Mouse (Mus musculus) myocyte (in vitro differentiated cells): ENCODE measurements around the gene 4833439L19Rik.

Experiments used
- MAX ChIP-seq: IDR thresholded peaks from one replicate; pipeline ENCODE4 v1.6.1; 2011; ENCODE audit warnings: low read depth, mild to moderate bottlenecking, control low read depth
- MYOD1 ChIP-seq, 3 experiments: IDR thresholded peaks; one replicate each; pipeline ENCODE4 v1.6.1; 2011; ENCODE audit warnings: control low read depth in 2 of 3, low read depth in 2 of 3, mild to moderate bottlenecking in 2 of 3, moderate library complexity in 1 of 3; ENCODE audit not compliant: insufficient read length in 2 of 3, control insufficient read depth in 1 of 3
- POLR2A ChIP-seq: IDR thresholded peaks from one replicate; pipeline ENCODE4 v1.6.1; 2011; ENCODE audit warnings: low read depth, mild to moderate bottlenecking, control low read depth, moderate library complexity; ENCODE audit not compliant: insufficient read length
- POLR2AphosphoS2 ChIP-seq: IDR thresholded peaks from one replicate; pipeline ENCODE4 v1.6.1; 2011; ENCODE audit warnings: low read depth, control low read depth; ENCODE audit not compliant: insufficient read length
- REST ChIP-seq: IDR thresholded peaks from one replicate; pipeline ENCODE4 v1.6.1; 2011; ENCODE audit warnings: mild to moderate bottlenecking, control low read depth, moderate library complexity; ENCODE audit not compliant: insufficient read depth, insufficient read length
- SRF ChIP-seq: IDR thresholded peaks from one replicate; pipeline ENCODE4 v1.6.1; 2011; ENCODE audit warnings: low read depth; ENCODE audit not compliant: control insufficient read depth, insufficient read length
- TCF12 ChIP-seq: IDR thresholded peaks from one replicate; pipeline ENCODE4 v1.6.1; 2011; ENCODE audit warnings: mild to moderate bottlenecking, control low read depth; ENCODE audit not compliant: poor library complexity, insufficient read depth, severe bottlenecking
- USF1 ChIP-seq: IDR thresholded peaks from one replicate; pipeline ENCODE4 v1.6.1; 2011; ENCODE audit warnings: low read depth, mild to moderate bottlenecking, control low read depth, moderate library complexity

DNA sequence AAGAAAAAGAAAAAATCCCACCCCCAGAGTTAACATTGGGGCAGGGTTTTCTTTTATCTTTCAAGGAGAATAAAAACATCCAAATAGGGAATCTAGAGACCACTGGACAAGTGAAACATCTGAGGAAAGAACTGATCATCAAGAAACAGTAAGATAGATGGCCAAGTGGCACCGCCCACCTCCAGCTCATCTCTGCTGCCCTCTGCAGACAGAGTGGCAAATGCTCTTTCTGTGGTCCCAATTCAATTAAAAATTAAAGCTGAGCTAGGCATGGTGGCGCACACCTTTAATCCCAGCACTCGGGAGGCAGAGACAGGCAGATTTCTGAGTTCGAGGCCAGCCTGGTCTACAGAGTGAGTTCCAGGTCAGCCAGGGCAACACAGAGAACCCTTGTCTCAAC, 45.0 kb downstream of the 4833439L19Rik start:
- TF ChIP-seq POLR2A: no peak
- TF ChIP-seq POLR2AphosphoS2: no peak
- no peak for TF ChIP-seq REST
- TF ChIP-seq USF1: no peak
- TF ChIP-seq TCF12: no peak
- no peak for TF ChIP-seq MYOD1 (IDR thresholded peaks at IDR 0.05; ENCODE audit: control insufficient read depth in 1 of 3, insufficient read length in 2 of 3, low read depth in 2 of 3)
- no peak for TF ChIP-seq MAX
- no peak for TF ChIP-seq SRF
